Mouse (Mus musculus) liver, adult 2 months (tissue): ENCODE measurements around the gene Pcif1. TPM values are rescaled to one million over a fixed set of nuclear protein-coding genes. Genes with fewer than 3 reads are reported as not detected.

ENCODE experiments used
- DNase-seq: peaks from one replicate; pipeline ENCODE4 v3.0.0-alpha.2; 2011; ENCODE audit warnings: low read depth, low spot score; ENCODE audit errors: extremely low read depth
- H3K27ac ChIP-seq: fragments of 200-500 bp; replicated peaks from 2 replicates; pipeline ENCODE4 v1.5.1; 2012; ENCODE audit warnings: low read depth, mild to moderate bottlenecking, control low read depth, inconsistent platforms, low read length; ENCODE audit not compliant: insufficient read depth
- H3K27me3 ChIP-seq: fragments of 200-500 bp; 2 replicates; pipeline ENCODE4 v1.6.1; 2012; ENCODE audit warnings: mild to moderate bottlenecking, moderate library complexity, low read length, inconsistent platforms; ENCODE audit not compliant: control insufficient read depth, insufficient read depth
- H3K36me3 ChIP-seq: fragments of 200-500 bp; 2 replicates; pipeline ENCODE4 v1.6.1; 2012; ENCODE audit warnings: low read length, inconsistent platforms; ENCODE audit not compliant: control insufficient read depth, insufficient read depth
- H3K4me1 ChIP-seq: fragments of 200-500 bp; 2 replicates; pipeline ENCODE4 v1.6.1; 2011; ENCODE audit warnings: low read length; ENCODE audit not compliant: control insufficient read depth, insufficient read depth
- H3K4me3 ChIP-seq: fragments of 200-500 bp; 2 replicates; pipeline ENCODE4 v1.5.1; 2011; ENCODE audit warnings: low read depth, mild to moderate bottlenecking, control low read depth, low read length, moderate library complexity; ENCODE audit not compliant: insufficient read depth
- H3K79me2 ChIP-seq: fragments of 200-500 bp; 2 replicates; pipeline ENCODE4 v1.6.1; 2012; ENCODE audit warnings: inconsistent platforms, mild to moderate bottlenecking, low read length, moderate library complexity; ENCODE audit not compliant: control insufficient read depth, insufficient read depth
- H3K9ac ChIP-seq: fragments of 200-500 bp; 2 replicates; pipeline ENCODE4 v1.6.1; 2012; ENCODE audit warnings: low read depth, mild to moderate bottlenecking, control low read depth, inconsistent platforms, low read length
- CTCF ChIP-seq: fragments of 200-500 bp; IDR thresholded peaks from 2 replicates; pipeline ENCODE4 v1.5.1; 2011; ENCODE audit warnings: low read depth, low read length, control low read depth
- POLR2A ChIP-seq: fragments of 200-500 bp; IDR thresholded peaks from 2 replicates; pipeline ENCODE4 v1.6.1; 2011; ENCODE audit warnings: low read length, control low read depth; ENCODE audit not compliant: insufficient read depth; ENCODE audit errors: extremely low read depth
- WGBS: fragments of 180-500 bp; shearing (Covaris S2); methylation state at CpG from one replicate; pipeline ENCODE4 v1.1.7; 2018; 5-methylcytosine and 5-hydroxymethylcytosine counted together
- polyA plus RNA-seq: library from polyadenylated mRNA; depleted of rRNA; stranded (reverse); fragments of >200 nt; gene quantifications from 2 replicates; pipeline ENCODE4 v1.2.3, GENCODE M21; 2012
- total RNA-seq: library from RNA; depleted of rRNA; stranded (reverse); fragments of >200 nt; gene quantifications from 2 replicates; pipeline ENCODE4 v1.2.3, GENCODE M21; 2014

The Pcif1 gene
- total and polyA plus RNA-seq, 2 experiments = 9.1 to 21.3 TPM

DNA sequence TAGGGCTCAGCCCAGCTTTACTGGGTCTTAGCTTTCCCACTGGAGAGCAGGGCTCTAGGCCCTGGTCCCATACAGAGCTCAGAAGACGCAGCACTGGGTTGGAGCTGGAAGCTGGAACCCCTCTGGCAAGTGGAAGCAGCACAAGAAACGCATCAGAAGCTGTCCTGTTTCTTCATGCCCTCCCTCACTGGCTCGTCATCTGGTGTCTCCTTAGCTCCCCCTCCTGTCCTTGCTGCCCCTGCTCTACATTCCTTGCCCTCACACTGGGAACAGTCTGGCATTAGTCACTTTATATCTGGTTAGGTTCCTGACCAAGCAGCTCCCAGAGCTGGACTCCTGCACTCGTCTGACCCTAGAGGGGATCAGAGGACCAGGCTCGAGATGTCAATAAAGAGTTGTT lies 14.9 kb downstream of the Pcif1 start:
- WGBS = 81% methylated on average over 5 of the region's 5 CpGs
- Histone ChIP-seq H3K4me3 (no peak overlapping the region), H3K79me2 (no peaks in the 10 kb centered on the region), H3K36me3 (peaks cover 30% of the 10 kb centered on the region; the same call in 1 of the 2 replicates), H3K4me1 (peaks cover 2% of the 10 kb centered on the region; the same call in 1 of the 2 replicates), H3K27me3 (no peaks in the 10 kb centered on the region), H3K27ac (no peak overlapping the region), H3K9ac (no peak overlapping the region)
- TF ChIP-seq POLR2A (no peak), CTCF (no peak)
- DNase-seq = no peak

DNA sequence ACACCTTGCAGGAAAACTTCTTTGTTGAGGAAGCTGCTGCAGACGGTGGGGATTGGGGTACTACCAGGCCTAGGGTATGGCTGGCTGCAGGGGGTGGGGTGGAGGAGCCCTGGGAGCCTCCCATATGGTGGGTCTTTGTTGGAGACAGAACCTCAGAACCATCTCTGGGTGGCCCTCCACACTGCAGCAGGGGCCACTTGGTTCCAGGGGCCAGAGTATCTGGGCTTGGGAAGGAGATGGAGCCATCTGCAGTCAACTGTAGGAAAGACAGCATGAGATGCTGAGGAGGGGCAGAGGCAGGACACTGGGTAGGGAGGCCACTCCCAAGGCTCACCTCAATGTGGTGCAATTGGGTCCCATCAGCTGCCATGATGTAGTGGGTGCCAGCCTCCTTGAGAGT lies 15.5 kb downstream of the Pcif1 start:
- H3K9ac ChIP-seq = no peak overlapping the region
- no peaks in the 10 kb centered on the region for H3K79me2 ChIP-seq
- no peak overlapping the region for H3K27ac ChIP-seq
- H3K27me3 ChIP-seq = no peaks in the 10 kb centered on the region
- TF ChIP-seq POLR2A = no peak
- TF ChIP-seq CTCF = no peak
- 74% methylated on average over 1 of the region's 1 CpGs for WGBS
- peaks cover 34% of the 10 kb centered on the region for H3K36me3 ChIP-seq
- no peak overlapping the region for H3K4me3 ChIP-seq
- H3K4me1 ChIP-seq = peaks cover 2% of the 10 kb centered on the region; the same call in 1 of the 2 replicates
- no peak for DNase-seq

DNA sequence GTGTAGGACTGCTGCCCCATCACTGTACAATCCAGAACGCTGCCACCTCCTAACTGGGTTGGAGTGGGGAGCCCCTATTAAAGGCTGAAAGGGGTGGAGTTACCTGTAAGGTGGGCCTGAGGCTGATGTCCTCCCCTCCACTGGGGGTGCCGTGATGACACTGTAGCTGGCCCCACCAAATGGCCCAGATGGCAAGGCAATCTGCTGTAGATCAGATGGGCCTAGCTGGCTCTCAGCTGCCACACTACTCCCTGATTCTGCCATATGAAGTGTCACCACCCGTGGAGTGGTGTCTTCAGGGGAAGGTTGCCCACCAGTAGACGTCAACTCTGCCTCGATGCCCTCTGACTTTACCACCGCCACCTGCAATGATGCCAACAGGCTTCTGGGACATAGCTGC lies 16.8 kb downstream of the Pcif1 start:
- Histone ChIP-seq H3K9ac (no peak overlapping the region), H3K27ac (no peak overlapping the region), H3K36me3 (peaks cover 37% of the 10 kb centered on the region), H3K79me2 (no peaks in the 10 kb centered on the region), H3K27me3 (no peaks in the 10 kb centered on the region), H3K4me3 (no peak overlapping the region), H3K4me1 (peaks cover 2% of the 10 kb centered on the region; the same call in 1 of the 2 replicates)
- 97% methylated on average over 6 of the region's 6 CpGs for WGBS
- no peak for TF ChIP-seq POLR2A
- TF ChIP-seq CTCF = no peak
- no peak for DNase-seq

DNA sequence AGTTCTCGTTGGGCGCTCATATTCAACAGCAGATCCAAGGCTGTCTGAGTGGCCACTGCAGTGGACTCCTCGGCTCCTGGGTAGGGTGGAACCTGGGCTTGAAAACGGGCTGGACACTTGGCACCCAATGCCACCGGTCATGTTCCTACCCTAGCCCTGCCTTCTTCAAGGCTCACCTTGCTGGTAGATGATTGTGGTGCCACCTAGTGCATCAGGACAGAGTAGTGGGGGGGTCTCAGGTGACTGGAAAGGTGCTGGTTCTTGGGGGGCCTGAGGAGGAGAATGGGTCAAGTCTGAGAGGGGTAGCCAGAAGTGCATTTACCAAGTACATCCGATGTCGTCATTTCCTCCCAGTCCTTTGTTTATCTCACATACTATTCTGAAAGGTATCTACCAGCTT lies 18.9 kb downstream of the Pcif1 start:
- Histone ChIP-seq H3K4me1 (no peaks in the 10 kb centered on the region), H3K9ac (no peak overlapping the region), H3K27ac (no peak overlapping the region), H3K36me3 (peaks cover 36% of the 10 kb centered on the region), H3K4me3 (no peak overlapping the region), H3K79me2 (no peaks in the 10 kb centered on the region), H3K27me3 (no peaks in the 10 kb centered on the region)
- no peak for DNase-seq
- TF ChIP-seq POLR2A (no peak), CTCF (no peak)
- WGBS = 93% methylated on average over 7 of the region's 7 CpGs

DNA sequence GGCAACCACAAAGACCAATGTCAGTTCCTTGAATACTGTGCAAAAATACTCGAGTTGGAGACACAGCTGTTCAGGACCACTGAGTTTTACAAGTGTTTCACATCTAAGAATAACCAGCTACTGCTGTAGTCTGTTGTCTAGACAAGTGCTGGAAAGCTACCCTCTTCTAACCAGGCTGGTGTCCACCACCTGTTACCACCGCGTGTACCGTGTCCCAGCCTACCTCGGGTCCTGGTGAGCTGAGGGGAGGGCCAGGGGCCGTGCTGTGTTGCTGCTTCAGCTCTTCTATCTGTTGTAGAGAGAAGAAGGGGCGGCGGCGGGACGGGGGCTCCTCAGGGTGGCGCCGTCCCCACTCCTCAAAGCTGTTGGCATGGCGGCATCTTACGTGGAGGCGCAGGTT lies 19.9 kb downstream of the Pcif1 start:
- Histone ChIP-seq H3K27me3 (no peaks in the 10 kb centered on the region), H3K27ac (no peak overlapping the region), H3K79me2 (no peaks in the 10 kb centered on the region), H3K4me3 (no peak overlapping the region), H3K4me1 (no peaks in the 10 kb centered on the region), H3K9ac (no peak overlapping the region), H3K36me3 (peaks cover 30% of the 10 kb centered on the region)
- no peak for TF ChIP-seq CTCF
- TF ChIP-seq POLR2A = no peak
- 93% methylated on average over 15 of the region's 15 CpGs for WGBS
- DNase-seq = no peak

DNA sequence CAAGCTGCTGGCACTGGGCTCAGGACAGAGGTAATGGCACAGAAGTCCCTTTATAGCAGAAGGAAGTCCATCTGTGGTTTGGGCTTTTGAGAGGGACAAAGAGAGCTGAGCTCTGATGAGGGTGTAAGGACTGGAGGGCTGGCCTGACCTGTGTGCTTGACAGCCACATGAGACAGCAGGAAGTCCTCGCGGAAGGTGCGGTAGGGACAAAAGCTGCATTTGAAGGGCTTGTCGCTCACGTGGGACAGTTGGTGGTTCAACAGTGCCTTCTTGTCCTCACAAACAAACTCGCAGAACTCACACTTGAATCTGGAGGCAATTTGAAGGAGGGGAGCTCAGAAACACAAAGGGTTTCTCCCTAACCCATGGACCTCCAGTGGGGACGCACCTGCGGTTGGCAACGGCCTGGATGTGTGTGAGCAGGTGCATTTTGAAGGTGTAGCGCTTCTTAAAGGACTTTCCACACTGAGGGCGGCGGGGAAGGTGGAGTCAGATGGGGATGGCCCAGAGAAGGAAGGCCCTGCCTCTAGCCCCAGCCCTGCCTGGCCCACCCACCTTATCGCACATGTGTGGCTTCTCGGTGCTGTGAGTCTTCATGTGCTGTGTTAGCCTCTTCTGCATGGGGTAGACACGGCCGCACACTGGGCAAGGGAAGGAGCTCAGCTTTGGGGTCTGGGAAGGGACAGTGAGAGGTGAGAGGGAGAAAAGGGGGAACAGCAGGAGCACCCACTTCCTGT lies 20.8 kb downstream of the Pcif1 start:
- Histone ChIP-seq H3K79me2 (no peaks in the 10 kb centered on the region), H3K27ac (no peak overlapping the region), H3K27me3 (no peaks in the 10 kb centered on the region), H3K4me3 (no peak overlapping the region), H3K4me1 (no peaks in the 10 kb centered on the region), H3K9ac (no peak overlapping the region), H3K36me3 (peaks cover 33% of the 10 kb centered on the region)
- no peak for DNase-seq
- WGBS = 95% methylated on average over 16 of the region's 16 CpGs
- TF ChIP-seq POLR2A = no peak
